Mouse (Mus musculus) lung, embryonic 15.5 days (tissue): Measurements from ENCODE around the gene Dcaf17. TPM values are rescaled to one million over a fixed set of nuclear protein-coding genes. Genes with fewer than 3 reads are reported as not detected.

ENCODE experiments used
- ATAC-seq: fragments of 200-750 bp; cut with Nextera tagmentation; 2 replicates; pipeline ENCODE4 v1.8.0; 2017; ENCODE audit warnings: moderate number of reproducible peaks, borderline replicate concordance; ENCODE audit not compliant: low FRiP score, low TSS enrichment; ENCODE audit errors: extremely low read depth
- H3K27ac ChIP-seq: fragments of 300-500 bp; sonication (generic); 2 replicates; pipeline ENCODE4 v1.5.1; 2015; ENCODE audit warnings: moderate library complexity, mild to moderate bottlenecking, inconsistent platforms
- H3K27me3 ChIP-seq: fragments of 300-500 bp; sonication (generic); 2 replicates; pipeline ENCODE4 v1.6.1; 2015; ENCODE audit warnings: inconsistent platforms
- H3K36me3 ChIP-seq: fragments of 300-500 bp; sonication (generic); 2 replicates; pipeline ENCODE4 v1.6.1; 2015; ENCODE audit warnings: inconsistent platforms
- H3K4me1 ChIP-seq: fragments of 300-500 bp; sonication (generic); 2 replicates; pipeline ENCODE4 v1.6.1; 2015; ENCODE audit warnings: inconsistent platforms
- H3K4me2 ChIP-seq: fragments of 300-500 bp; sonication (generic); 2 replicates; pipeline ENCODE4 v1.6.1; 2015; ENCODE audit warnings: inconsistent platforms, mild to moderate bottlenecking, moderate library complexity
- H3K4me3 ChIP-seq: fragments of 300-500 bp; sonication (generic); 2 replicates; pipeline ENCODE4 v1.5.1; 2015; ENCODE audit warnings: mild to moderate bottlenecking, inconsistent platforms
- H3K9ac ChIP-seq: fragments of 300-500 bp; sonication (generic); 2 replicates; pipeline ENCODE4 v1.6.1; 2015; ENCODE audit warnings: inconsistent platforms
- H3K9me3 ChIP-seq: fragments of 300-500 bp; sonication (generic); 2 replicates; pipeline ENCODE4 v1.6.1; 2016; ENCODE audit warnings: inconsistent platforms
- WGBS: fragments of 180-500 bp; shearing (Covaris S2); methylation state at CpG from one replicate; pipeline ENCODE4 v1.1.7; 2015; 5-methylcytosine and 5-hydroxymethylcytosine counted together
- polyA plus RNA-seq: library from polyadenylated mRNA; unstranded; fragments of >200 nt; fragmentation: Nextera tagmentation; extraction: Ambion mirVana; gene quantifications from 2 replicates; pipeline ENCODE4 v1.2.1, GENCODE M21; 2015

The Dcaf17 gene
- 35.8 and 38.2 TPM in 2 replicates for polyA plus RNA-seq

DNA sequence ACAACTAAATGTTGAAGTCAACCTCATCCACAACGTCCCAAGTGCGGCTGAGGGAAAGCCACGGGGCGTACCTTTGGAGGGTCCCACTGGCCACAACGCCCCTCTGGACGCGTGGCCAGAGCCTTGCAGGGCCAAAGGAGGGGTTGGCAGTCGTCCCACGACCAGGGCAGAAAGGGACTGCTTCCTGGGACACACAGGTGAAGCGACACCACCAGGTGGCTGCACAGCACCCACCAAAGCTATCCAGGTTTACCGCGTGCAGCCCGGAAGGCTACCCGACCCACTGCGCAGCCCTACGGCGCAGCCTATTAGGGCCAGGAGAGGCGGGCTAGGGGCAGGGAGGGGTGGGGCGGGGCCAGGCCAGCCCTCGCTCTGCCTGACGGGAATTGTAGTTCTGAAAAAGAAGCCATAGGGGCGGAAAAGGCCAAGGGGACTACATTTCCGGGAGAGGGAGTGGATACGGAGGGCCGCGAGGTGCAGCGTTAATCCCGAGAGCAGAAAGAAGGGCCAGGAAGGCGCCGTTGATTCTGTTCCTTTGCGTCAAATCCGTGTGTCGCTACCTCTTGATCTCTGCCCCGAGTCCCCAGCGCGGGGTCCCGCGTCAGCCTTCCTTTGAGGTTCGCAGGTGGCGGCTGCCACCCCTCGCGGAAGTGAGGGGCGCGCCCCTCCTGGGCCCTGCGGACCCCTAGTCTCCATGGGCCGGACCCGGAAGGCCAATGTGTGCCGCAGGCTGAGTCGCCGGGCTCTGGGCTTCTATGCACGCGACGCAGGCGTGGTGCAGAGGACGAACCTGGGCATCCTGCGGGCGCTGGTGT is at the start of gene Dcaf17, which contains the start of gene Mettl8:
Dcaf17 (plus strand) TSS at position 29 of the 815 bp plus-strand sequence.
Mettl8 (minus strand) TSS at position 284 of the 815 bp plus-strand sequence.
- WGBS = under 1% methylated on average over 57 of the region's 57 CpGs
- Histone ChIP-seq H3K36me3 (peaks cover 4% of the 10 kb centered on the region; the same call in 1 of the 2 replicates), H3K9ac (peak within 1 kb of the TSS; percentile 83), H3K4me2 (peak within 1 kb of the TSS; percentile 85), H3K27me3 (no peaks in the 10 kb centered on the region), H3K4me1 (peaks cover 13% of the 10 kb centered on the region), H3K9me3 (no peaks in the 10 kb centered on the region), H3K27ac (peak within 1 kb of the TSS; percentile 96), H3K4me3 (peak within 1 kb of the TSS; percentile 82)
- ATAC-seq = peak; percentile 99

DNA sequence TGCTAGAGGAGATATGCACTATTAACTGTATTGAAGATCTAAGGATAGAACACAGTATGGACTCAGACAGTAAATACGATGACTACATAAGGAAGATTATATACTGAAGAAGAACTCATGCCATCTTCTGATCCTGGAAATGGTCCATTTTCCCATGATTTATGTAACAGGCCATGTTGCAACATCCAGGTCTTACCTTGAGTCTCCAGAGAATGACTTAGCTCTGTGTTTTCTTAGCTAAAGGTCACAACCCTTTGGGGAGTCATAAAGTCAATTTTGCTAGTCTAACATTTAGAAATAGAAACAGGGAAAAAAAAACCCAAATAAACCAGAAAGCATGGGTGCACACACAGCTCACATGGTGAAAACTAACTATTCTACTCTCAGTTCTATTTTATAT is 43.3 kb upstream of the Dcaf17 start:
- ATAC-seq = no peak
- no peaks in the 10 kb centered on the region for H3K27me3 ChIP-seq
- H3K9ac ChIP-seq = no peak overlapping the region
- H3K9me3 ChIP-seq = no peaks in the 10 kb centered on the region
- H3K4me1 ChIP-seq = no peaks in the 10 kb centered on the region
- H3K27ac ChIP-seq = no peak overlapping the region
- H3K4me2 ChIP-seq = no peak overlapping the region
- 95% methylated on average over 1 of the region's 1 CpGs for WGBS
- H3K36me3 ChIP-seq = no peaks in the 10 kb centered on the region
- no peak overlapping the region for H3K4me3 ChIP-seq

DNA sequence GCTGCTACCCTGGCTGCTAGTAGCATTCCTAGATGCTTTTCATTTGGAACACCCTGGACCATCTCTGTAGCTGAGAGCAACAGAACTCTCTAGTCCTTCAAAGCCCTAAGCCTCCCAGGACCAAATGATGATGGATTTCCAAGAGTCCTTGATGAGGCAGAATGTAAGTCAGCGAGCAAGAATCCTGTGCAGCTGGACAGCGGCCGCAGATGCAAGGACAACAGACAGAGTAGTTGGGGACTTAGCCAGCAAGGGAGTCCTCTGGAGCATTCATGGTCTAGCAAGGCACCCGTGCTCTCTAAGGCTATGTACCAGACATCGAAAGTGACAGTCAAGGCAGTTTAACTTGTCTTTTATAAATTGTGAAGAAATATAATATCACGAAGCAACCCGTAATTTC is 41.6 kb upstream of the Dcaf17 start:
- H3K27ac ChIP-seq = no peak overlapping the region
- H3K9me3 ChIP-seq = no peaks in the 10 kb centered on the region
- H3K9ac ChIP-seq = no peak overlapping the region
- ATAC-seq = no peak
- no peaks in the 10 kb centered on the region for H3K4me1 ChIP-seq
- no peaks in the 10 kb centered on the region for H3K27me3 ChIP-seq
- no peaks in the 10 kb centered on the region for H3K36me3 ChIP-seq
- H3K4me2 ChIP-seq = no peak overlapping the region
- 90% methylated on average over 7 of the region's 7 CpGs for WGBS
- H3K4me3 ChIP-seq = no peak overlapping the region

DNA sequence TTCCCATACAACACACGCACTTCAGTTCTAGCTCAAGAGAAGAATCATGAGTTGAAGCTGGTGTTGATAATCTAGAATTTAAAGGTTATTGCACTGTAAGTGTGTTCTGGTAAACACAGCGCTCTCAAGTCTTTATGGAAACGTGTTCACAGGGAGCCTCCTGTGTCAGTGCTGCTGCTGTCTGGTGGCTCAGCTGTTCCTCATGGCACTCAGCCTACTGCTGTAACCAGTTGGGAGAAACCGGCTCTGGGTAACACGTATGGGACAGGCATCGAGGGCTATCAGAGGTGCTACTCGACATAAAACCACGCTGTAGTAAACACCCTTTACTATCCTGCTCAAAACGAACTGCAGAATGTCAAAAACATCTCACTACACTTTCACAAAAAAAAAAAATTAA is 35.9 kb upstream of the Dcaf17 start:
- Histone ChIP-seq H3K9ac (no peak overlapping the region), H3K4me1 (no peaks in the 10 kb centered on the region), H3K9me3 (no peaks in the 10 kb centered on the region), H3K4me3 (no peak overlapping the region), H3K27me3 (no peaks in the 10 kb centered on the region), H3K36me3 (no peaks in the 10 kb centered on the region), H3K4me2 (no peak overlapping the region), H3K27ac (no peak overlapping the region)
- 57% methylated on average over 9 of the region's 9 CpGs for WGBS
- ATAC-seq = no peak

DNA sequence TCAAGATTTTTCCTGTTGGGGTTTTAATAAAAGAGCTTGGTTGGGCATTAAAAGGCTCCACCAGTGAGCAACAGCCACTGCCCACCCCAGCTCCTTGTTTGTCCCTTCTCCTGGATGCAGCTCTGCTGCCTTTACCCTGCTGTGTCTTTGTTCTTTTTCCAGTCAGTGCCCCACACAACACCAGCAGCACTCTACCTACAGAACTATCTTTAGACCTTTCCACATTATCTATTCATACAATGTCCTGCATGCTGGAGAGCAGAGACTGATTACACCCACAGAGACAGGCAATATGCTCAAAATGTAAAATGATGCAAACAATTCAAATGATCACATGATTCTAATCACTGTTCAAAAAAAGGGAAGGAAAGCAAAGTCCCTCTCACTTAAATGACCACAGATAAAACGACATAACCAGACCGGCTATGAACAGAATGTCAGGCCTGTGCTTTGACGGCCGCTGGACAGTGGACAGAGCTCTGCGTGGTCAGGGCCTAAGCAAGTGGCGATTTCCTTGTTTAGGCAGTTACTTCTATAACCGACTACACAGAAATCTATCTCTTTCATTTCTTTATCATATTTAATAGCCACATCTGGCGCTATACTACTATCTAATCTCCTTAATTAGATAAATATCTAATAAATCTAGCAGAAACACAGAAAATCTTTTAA is 35.3 kb upstream of the Dcaf17 start:
- Histone ChIP-seq H3K9ac (no peak overlapping the region), H3K4me1 (no peaks in the 10 kb centered on the region), H3K4me2 (no peak overlapping the region), H3K27me3 (no peaks in the 10 kb centered on the region), H3K9me3 (no peaks in the 10 kb centered on the region), H3K4me3 (no peak overlapping the region), H3K36me3 (no peaks in the 10 kb centered on the region), H3K27ac (no peak overlapping the region)
- no peak for ATAC-seq
- WGBS = 74% methylated on average over 8 of the region's 8 CpGs

DNA sequence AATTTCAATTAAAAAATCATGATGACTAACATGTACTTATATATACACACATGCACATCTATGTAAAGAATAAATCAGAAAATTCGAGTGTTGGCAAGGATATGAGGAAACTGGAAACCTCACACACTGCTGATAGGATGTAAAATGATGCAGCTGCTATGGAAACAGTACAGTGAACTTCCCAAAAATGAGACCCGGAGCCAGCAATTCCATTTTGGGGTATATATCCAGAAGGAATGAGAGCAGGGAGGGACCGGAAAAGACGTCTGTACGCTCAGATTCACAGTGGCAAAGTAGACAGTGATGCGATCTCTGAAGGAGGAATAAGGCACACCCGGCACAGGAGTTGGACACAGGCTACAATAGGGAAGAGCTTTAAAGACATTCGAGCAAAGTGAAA is 34.5 kb upstream of the Dcaf17 start:
- Histone ChIP-seq H3K4me2 (no peak overlapping the region), H3K9me3 (no peaks in the 10 kb centered on the region), H3K4me3 (no peak overlapping the region), H3K27ac (no peak overlapping the region), H3K9ac (no peak overlapping the region), H3K36me3 (no peaks in the 10 kb centered on the region), H3K27me3 (no peaks in the 10 kb centered on the region), H3K4me1 (peaks cover 4% of the 10 kb centered on the region; the same call in 1 of the 2 replicates)
- ATAC-seq = no peak
- WGBS = 77% methylated on average over 8 of the region's 8 CpGs

DNA sequence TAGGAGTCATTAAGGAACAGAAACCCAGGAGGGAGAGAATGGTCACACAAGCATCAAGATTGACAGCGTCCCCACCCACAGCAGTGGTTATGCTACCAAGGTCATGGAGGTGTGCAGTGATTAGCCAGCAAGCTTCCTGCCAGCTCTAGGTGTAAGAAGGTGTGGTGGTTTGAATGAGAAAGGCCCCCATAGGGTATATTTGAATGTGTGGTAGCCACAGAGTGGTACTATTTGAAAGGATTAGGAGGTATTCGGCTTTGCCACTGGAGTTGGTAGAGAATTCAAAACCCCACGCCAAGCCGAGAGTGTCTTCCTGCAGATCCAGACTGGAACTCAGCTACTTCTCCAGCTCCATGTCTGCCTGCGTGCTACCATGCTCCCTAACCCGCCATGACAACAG is 32.1 kb upstream of the Dcaf17 start:
- H3K9ac ChIP-seq = no peak overlapping the region
- H3K4me2 ChIP-seq = no peak overlapping the region
- H3K27ac ChIP-seq = no peak overlapping the region
- H3K4me1 ChIP-seq = peaks cover 7% of the 10 kb centered on the region; the same call in 1 of the 2 replicates
- 94% methylated on average over 6 of the region's 6 CpGs for WGBS
- ATAC-seq = no peak
- no peaks in the 10 kb centered on the region for H3K27me3 ChIP-seq
- H3K9me3 ChIP-seq = no peaks in the 10 kb centered on the region
- no peak overlapping the region for H3K4me3 ChIP-seq
- no peaks in the 10 kb centered on the region for H3K36me3 ChIP-seq

DNA sequence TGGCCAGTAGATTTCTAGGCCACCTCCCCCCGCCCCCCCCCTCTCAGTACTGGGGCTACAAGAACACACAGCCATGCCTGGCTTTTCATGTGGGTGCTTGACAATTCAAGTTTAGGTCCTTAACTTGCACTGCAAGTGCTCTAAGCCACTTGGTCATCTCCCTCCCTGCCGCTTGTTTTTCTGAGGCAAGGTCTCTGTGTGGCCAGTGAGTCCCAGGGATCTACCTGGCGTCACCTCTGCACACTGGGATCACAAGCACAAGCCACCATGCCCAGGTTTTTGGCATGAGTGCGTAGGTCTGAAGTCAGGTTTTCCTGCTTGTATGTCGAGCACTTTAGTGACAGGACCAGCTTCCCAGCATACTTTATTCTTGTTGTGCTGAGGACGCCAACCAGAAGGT is 31.1 kb upstream of the Dcaf17 start:
- Histone ChIP-seq H3K4me3 (no peak overlapping the region), H3K4me2 (no peak overlapping the region), H3K27ac (no peak overlapping the region), H3K36me3 (no peaks in the 10 kb centered on the region), H3K27me3 (no peaks in the 10 kb centered on the region), H3K9me3 (no peaks in the 10 kb centered on the region), H3K4me1 (peaks cover 7% of the 10 kb centered on the region; the same call in 1 of the 2 replicates), H3K9ac (no peak overlapping the region)
- WGBS = 88% methylated on average over 6 of the region's 6 CpGs
- no peak for ATAC-seq

DNA sequence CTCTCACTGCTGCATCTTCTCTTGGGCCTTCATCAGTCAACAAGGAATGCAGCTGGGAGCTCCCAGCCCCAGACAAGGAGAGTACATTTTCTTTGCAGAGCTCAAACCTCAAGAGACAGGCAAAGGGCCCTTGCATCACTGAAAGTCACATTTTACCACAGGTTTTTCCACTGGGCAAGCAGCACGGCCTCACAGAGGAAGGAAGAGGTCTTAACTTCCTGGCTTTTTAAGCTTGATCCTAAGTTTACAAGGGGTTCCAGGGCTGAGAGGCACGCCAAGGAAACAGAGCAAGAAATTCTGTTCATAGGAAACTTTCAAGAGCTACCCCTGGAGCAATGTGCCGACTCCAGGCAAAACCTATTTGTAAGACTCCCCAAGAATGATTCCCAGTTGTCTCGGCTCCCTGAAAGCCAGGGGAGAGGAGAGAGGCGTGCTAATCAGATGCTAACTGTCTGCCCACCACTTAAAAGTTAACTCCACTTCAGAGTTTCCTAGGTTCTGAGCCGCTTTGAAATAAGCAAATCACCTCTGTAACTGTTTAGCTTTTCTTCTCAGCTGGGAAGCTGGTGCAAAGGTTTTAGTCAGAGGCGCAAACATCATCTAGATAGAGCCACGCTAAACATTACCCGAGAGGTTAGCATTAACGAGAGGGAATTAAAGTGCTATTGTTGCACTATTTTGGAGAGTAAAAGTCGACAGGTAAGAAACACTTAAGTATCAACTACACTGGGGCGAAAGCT is 29.4 kb upstream of the Dcaf17 start:
- no peak overlapping the region for H3K9ac ChIP-seq
- 35% methylated on average over 12 of the region's 12 CpGs for WGBS

DNA sequence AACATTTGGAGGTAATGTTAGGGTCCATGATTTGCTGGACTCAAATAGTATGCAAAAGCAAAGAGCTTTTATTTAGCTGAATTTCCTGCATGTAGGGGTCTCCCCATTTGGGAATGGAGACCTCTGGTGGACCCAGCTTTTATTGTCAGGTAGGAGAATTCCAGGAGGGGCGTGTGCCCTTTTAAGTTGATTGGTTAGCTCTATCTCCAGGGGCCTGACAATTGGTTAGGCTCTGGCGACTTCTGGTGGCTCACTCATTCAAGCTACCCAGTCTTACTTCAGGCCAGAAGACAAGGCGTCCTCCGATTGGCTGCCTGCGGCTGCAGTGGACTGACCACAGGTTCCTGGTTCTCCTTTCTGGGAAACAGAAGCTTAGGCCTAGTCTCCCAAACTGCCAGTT is 28.3 kb upstream of the Dcaf17 start:
- WGBS = 44% methylated on average over 5 of the region's 5 CpGs
- Histone ChIP-seq H3K36me3 (no peaks in the 10 kb centered on the region), H3K27ac (no peak overlapping the region), H3K27me3 (no peaks in the 10 kb centered on the region), H3K9me3 (no peaks in the 10 kb centered on the region), H3K9ac (no peak overlapping the region), H3K4me2 (no peak overlapping the region), H3K4me3 (no peak overlapping the region), H3K4me1 (peaks cover 7% of the 10 kb centered on the region; the same call in 1 of the 2 replicates)
- ATAC-seq = peak; percentile 55; the same call in 1 of the 2 replicates

More for the DNA sequence above, 29.4 kb upstream of the Dcaf17 start:
- H3K4me2 ChIP-seq = no peak overlapping the region
- no peaks in the 10 kb centered on the region for H3K27me3 ChIP-seq
- H3K9me3 ChIP-seq = no peaks in the 10 kb centered on the region
- no peak overlapping the region for H3K4me3 ChIP-seq
- no peak for ATAC-seq
- no peak overlapping the region for H3K27ac ChIP-seq
- H3K4me1 ChIP-seq = peaks cover 7% of the 10 kb centered on the region; the same call in 1 of the 2 replicates
- no peaks in the 10 kb centered on the region for H3K36me3 ChIP-seq

DNA sequence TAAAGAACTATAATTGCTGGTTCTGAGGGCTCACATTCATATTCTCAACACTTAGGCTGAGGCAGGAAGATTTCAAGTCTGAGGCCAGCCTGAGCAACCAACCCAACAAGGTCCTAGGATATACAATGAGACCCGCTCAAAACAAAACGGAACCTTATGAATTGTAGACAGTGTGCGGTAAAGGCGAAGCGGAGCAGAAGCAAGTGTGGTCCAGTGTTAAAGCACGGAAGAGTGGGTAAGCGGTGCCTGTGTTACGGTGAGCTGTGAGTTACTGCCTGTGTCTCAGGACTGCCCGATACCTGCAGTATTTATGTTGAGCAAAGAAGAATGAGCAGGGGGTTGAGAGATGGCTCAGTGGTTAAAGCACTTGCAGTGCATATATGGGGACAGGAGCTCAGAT is 27.5 kb upstream of the Dcaf17 start:
- 98% methylated on average over 9 of the region's 9 CpGs for WGBS
- no peaks in the 10 kb centered on the region for H3K36me3 ChIP-seq
- no peak overlapping the region for H3K4me2 ChIP-seq
- H3K9me3 ChIP-seq = no peaks in the 10 kb centered on the region
- no peak overlapping the region for H3K9ac ChIP-seq
- H3K27me3 ChIP-seq = no peaks in the 10 kb centered on the region
- ATAC-seq = no peak
- no peak overlapping the region for H3K4me3 ChIP-seq
- no peak overlapping the region for H3K27ac ChIP-seq
- peaks cover 13% of the 10 kb centered on the region for H3K4me1 ChIP-seq
